Mouse (Mus musculus): ENCODE measurements around the gene Olfr846. TPM values are rescaled to one million over a fixed set of nuclear protein-coding genes. Genes with fewer than 3 reads are reported as not detected.

The Olfr846 gene
- polyA plus RNA-seq (2012; rRNA removed) (not detected in 2 replicates), polyA plus RNA-seq (2014; fragmentation: Nextera tagmentation; extraction: Ambion mirVana) (not detected in 2 replicates)

DNA sequence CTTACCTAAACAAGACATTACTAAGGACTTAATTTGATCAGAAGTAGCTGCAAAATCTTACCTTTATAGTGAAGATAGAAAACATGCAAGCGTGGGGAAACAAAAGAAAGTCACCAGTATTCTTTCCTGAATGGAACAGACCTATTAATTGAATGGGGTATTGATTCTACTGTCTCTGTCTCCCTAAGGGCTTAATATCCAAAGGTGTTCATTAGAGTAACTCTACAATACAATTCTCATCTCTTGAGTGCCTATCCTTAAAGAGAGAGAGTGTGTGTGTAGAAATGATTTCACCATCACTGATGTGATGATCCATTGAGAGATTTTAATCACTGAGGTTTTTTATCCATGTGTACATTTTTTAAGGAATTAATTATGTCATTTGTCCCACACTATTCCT, at the start of gene Olfr846:
Gene Olfr846, minus strand, starts transcription at position 101 of the 400 bp plus-strand sequence.
- 47% methylated on average over 1 of the region's 1 CpGs for WGBS
- no peak for DNase-seq (ENCODE audit: low spot score)

GRCm38 (mm10) chr9:19378569-19378968, 14.8 kb upstream of the Olfr846 start, which contains the start of gene Olfr847:
Gene Olfr847 (minus strand): TSS chr9:19378669.
- no peak for ATAC-seq (ENCODE audit: low FRiP score, low read depth)
- 56% methylated on average over 1 of the region's 1 CpGs for WGBS

More for the DNA sequence above, at the start of gene Olfr846:
- H3K36me3 ChIP-seq (ENCODE audit: control insufficient read depth, insufficient read depth, low read length): no peaks in the 10 kb centered on the region
- no peak for ATAC-seq (ENCODE audit: low FRiP score, low read depth)
- H3K4me1 ChIP-seq (ENCODE audit: control insufficient read depth, insufficient read depth, low read length): no peaks in the 10 kb centered on the region
- no peaks in the 10 kb centered on the region for H3K9me3 ChIP-seq (ENCODE audit: control insufficient read depth, low read length)
- TF ChIP-seq POLR2A (IDR thresholded peaks at IDR 0.05; ENCODE audit: borderline replicate concordance, extremely low read depth, insufficient read depth, insufficient read length): no peak
- no peak within 1 kb of the TSS for H3K4me2 ChIP-seq (replicated peaks; ENCODE audit: low read depth, low read length, severe bottlenecking)
- H3K27ac ChIP-seq (replicated peaks; ENCODE audit: low read depth, low read length): no peak within 1 kb of the TSS
- H3K4me3 ChIP-seq (replicated peaks; ENCODE audit: low read length): no peak within 1 kb of the TSS
- no peaks in the 10 kb centered on the region for H3K27me3 ChIP-seq (ENCODE audit: control insufficient read depth, insufficient read depth, low read length)
- no peak within 1 kb of the TSS for H3K9ac ChIP-seq (ENCODE audit: low read depth, low read length, severe bottlenecking)

GRCm38 (mm10) chr9:19336157-19336556, 27.6 kb downstream of the Olfr846 start, which contains the start of gene Olfr845:
Gene Olfr845 (plus strand): TSS chr9:19336457.
- WGBS: 62% methylated on average over 1 of the region's 1 CpGs
- DNase-seq (ENCODE audit: low spot score): no peak
- Histone ChIP-seq H3K36me3 (ENCODE audit: control insufficient read depth, insufficient read depth, low read length) (no peaks in the 10 kb centered on the region), H3K4me1 (ENCODE audit: control insufficient read depth, insufficient read depth, low read length) (no peaks in the 10 kb centered on the region), H3K4me2 (replicated peaks; ENCODE audit: low read depth, low read length, severe bottlenecking) (no peak within 1 kb of the TSS), H3K9me3 (ENCODE audit: control insufficient read depth, low read length) (0 out of 2 replicates have a peak, but pooled peaks cover 5% of the 10 kb centered on the region), H3K9ac (ENCODE audit: low read depth, low read length, severe bottlenecking) (no peak within 1 kb of the TSS), H3K27me3 (ENCODE audit: control insufficient read depth, insufficient read depth, low read length) (no peaks in the 10 kb centered on the region), H3K4me3 (replicated peaks; ENCODE audit: low read length) (no peak within 1 kb of the TSS), H3K27ac (replicated peaks; ENCODE audit: low read depth, low read length) (no peak within 1 kb of the TSS)
- no peak for ATAC-seq (ENCODE audit: low FRiP score, low read depth)
- TF ChIP-seq POLR2A (IDR thresholded peaks at IDR 0.05; ENCODE audit: borderline replicate concordance, extremely low read depth, insufficient read depth, insufficient read length): no peak

More at GRCm38 (mm10) chr9:19378569-19378968, 14.8 kb upstream of the Olfr846 start, which contains the start of gene Olfr847:
- no peaks in the 10 kb centered on the region for H3K4me1 ChIP-seq (ENCODE audit: control insufficient read depth, insufficient read depth, low read length)
- DNase-seq (ENCODE audit: low spot score): no peak
- H3K4me3 ChIP-seq (replicated peaks; ENCODE audit: low read length): no peak within 1 kb of the TSS
- H3K36me3 ChIP-seq (ENCODE audit: control insufficient read depth, insufficient read depth, low read length): no peaks in the 10 kb centered on the region
- no peak within 1 kb of the TSS for H3K4me2 ChIP-seq (replicated peaks; ENCODE audit: low read depth, low read length, severe bottlenecking)
- no peak for TF ChIP-seq POLR2A (IDR thresholded peaks at IDR 0.05; ENCODE audit: borderline replicate concordance, extremely low read depth, insufficient read depth, insufficient read length)
- no peaks in the 10 kb centered on the region for H3K9me3 ChIP-seq (ENCODE audit: control insufficient read depth, low read length)
- no peaks in the 10 kb centered on the region for H3K27me3 ChIP-seq (ENCODE audit: control insufficient read depth, insufficient read depth, low read length)
- no peak within 1 kb of the TSS for H3K9ac ChIP-seq (ENCODE audit: low read depth, low read length, severe bottlenecking)
- no peak within 1 kb of the TSS for H3K27ac ChIP-seq (replicated peaks; ENCODE audit: low read depth, low read length)

GRCm38 (mm10) chr9:19316047-19316446, 47.8 kb downstream of the Olfr846 start, which contains the start of gene Olfr844:
Gene Olfr844 (plus strand): TSS chr9:19316347.
- H3K36me3 ChIP-seq (ENCODE audit: control insufficient read depth, insufficient read depth, low read length): no peaks in the 10 kb centered on the region
- DNase-seq (ENCODE audit: low spot score): no peak
- H3K27me3 ChIP-seq (ENCODE audit: control insufficient read depth, insufficient read depth, low read length): no peaks in the 10 kb centered on the region
- no peak within 1 kb of the TSS for H3K4me2 ChIP-seq (replicated peaks; ENCODE audit: low read depth, low read length, severe bottlenecking)
- TF ChIP-seq POLR2A (IDR thresholded peaks at IDR 0.05; ENCODE audit: borderline replicate concordance, extremely low read depth, insufficient read depth, insufficient read length): no peak
- ATAC-seq (ENCODE audit: low FRiP score, low read depth): no peak
- no peak within 1 kb of the TSS for H3K9ac ChIP-seq (ENCODE audit: low read depth, low read length, severe bottlenecking)
- no peak within 1 kb of the TSS for H3K27ac ChIP-seq (replicated peaks; ENCODE audit: low read depth, low read length)
- H3K4me1 ChIP-seq (ENCODE audit: control insufficient read depth, insufficient read depth, low read length): no peaks in the 10 kb centered on the region
- H3K4me3 ChIP-seq (replicated peaks; ENCODE audit: low read length): no peak within 1 kb of the TSS
- H3K9me3 ChIP-seq (ENCODE audit: control insufficient read depth, low read length): peaks cover 5% of the 10 kb centered on the region; the same call in 1 of the 2 replicates

Other genes with a start within 250 kb of the Olfr846 start
- not detected in 2 replicates for gene Olfr836, start 243.6 kb downstream of the Olfr846 start, polyA plus RNA-seq (2012; rRNA removed)
- gene Olfr836, start 243.6 kb downstream of the Olfr846 start, polyA plus RNA-seq (2014; fragmentation: Nextera tagmentation; extraction: Ambion mirVana): not detected in 2 replicates
- gene Olfr837, start 227.7 kb downstream of the Olfr846 start, polyA plus RNA-seq (2012; rRNA removed): not detected in 2 replicates
- not detected in 2 replicates for gene Olfr837, start 227.7 kb downstream of the Olfr846 start, polyA plus RNA-seq (2014; fragmentation: Nextera tagmentation; extraction: Ambion mirVana)
- gene Olfr839-ps1, start 186.7 kb downstream of the Olfr846 start, polyA plus RNA-seq (2012; rRNA removed): not detected in 2 replicates
- not detected in 2 replicates for gene Olfr839-ps1, start 186.7 kb downstream of the Olfr846 start, polyA plus RNA-seq (2014; fragmentation: Nextera tagmentation; extraction: Ambion mirVana)
- not detected in 2 replicates for gene Olfr843, start 112.0 kb downstream of the Olfr846 start, polyA plus RNA-seq (2012; rRNA removed)
- not detected in 2 replicates for gene Olfr843, start 112.0 kb downstream of the Olfr846 start, polyA plus RNA-seq (2014; fragmentation: Nextera tagmentation; extraction: Ambion mirVana)
- not detected in 2 replicates for gene Olfr844, start 47.7 kb downstream of the Olfr846 start, polyA plus RNA-seq (2012; rRNA removed)
- gene Olfr844, start 47.7 kb downstream of the Olfr846 start, polyA plus RNA-seq (2014; fragmentation: Nextera tagmentation; extraction: Ambion mirVana): not detected in 2 replicates
- gene Olfr845, start 27.5 kb downstream of the Olfr846 start, polyA plus RNA-seq (2012; rRNA removed): not detected in 2 replicates
- not detected in 2 replicates for gene Olfr845, start 27.5 kb downstream of the Olfr846 start, polyA plus RNA-seq (2014; fragmentation: Nextera tagmentation; extraction: Ambion mirVana)
- gene Olfr847, start 14.7 kb upstream of the Olfr846 start, polyA plus RNA-seq (2012; rRNA removed): not detected in 2 replicates
- not detected in 2 replicates for gene Olfr847, start 14.7 kb upstream of the Olfr846 start, polyA plus RNA-seq (2014; fragmentation: Nextera tagmentation; extraction: Ambion mirVana)
- gene Olfr849, start 76.3 kb upstream of the Olfr846 start, polyA plus RNA-seq (2012; rRNA removed): not detected in 2 replicates
- gene Olfr849, start 76.3 kb upstream of the Olfr846 start, polyA plus RNA-seq (2014; fragmentation: Nextera tagmentation; extraction: Ambion mirVana): not detected in 2 replicates
- not detected in 2 replicates for gene Olfr850, start 114.2 kb upstream of the Olfr846 start, polyA plus RNA-seq (2012; rRNA removed)
- not detected in 2 replicates for gene Olfr850, start 114.2 kb upstream of the Olfr846 start, polyA plus RNA-seq (2014; fragmentation: Nextera tagmentation; extraction: Ambion mirVana)
- gene Olfr851, start 129.3 kb upstream of the Olfr846 start, polyA plus RNA-seq (2012; rRNA removed): not detected in 2 replicates
- gene Olfr851, start 129.3 kb upstream of the Olfr846 start, polyA plus RNA-seq (2014; fragmentation: Nextera tagmentation; extraction: Ambion mirVana): not detected in 2 replicates
- gene Olfr853, start 177.1 kb upstream of the Olfr846 start, polyA plus RNA-seq (2012; rRNA removed): not detected in 2 replicates
- not detected in 2 replicates for gene Olfr853, start 177.1 kb upstream of the Olfr846 start, polyA plus RNA-seq (2014; fragmentation: Nextera tagmentation; extraction: Ambion mirVana)
- not detected in 2 replicates for gene Olfr854, start 203.4 kb upstream of the Olfr846 start, polyA plus RNA-seq (2012; rRNA removed)
- not detected in 2 replicates for gene Olfr854, start 203.4 kb upstream of the Olfr846 start, polyA plus RNA-seq (2014; fragmentation: Nextera tagmentation; extraction: Ambion mirVana)
- not detected in 2 replicates for gene Olfr855, start 218.6 kb upstream of the Olfr846 start, polyA plus RNA-seq (2012; rRNA removed)
- gene Olfr855, start 218.6 kb upstream of the Olfr846 start, polyA plus RNA-seq (2014; fragmentation: Nextera tagmentation; extraction: Ambion mirVana): not detected in 2 replicates

All from limb, embryonic 14.5 days (tissue).